Mouse (Mus musculus) lung, adult 18-20 months (tissue): Measurements from ENCODE around the gene Rarb.

ENCODE experiments used
- DNase-seq, 2 experiments: peaks; one replicate each; pipeline ENCODE4 v3.0.0; 2022; ENCODE audit warnings: mixed read lengths in 2 of 2

The Rarb gene

DNA sequence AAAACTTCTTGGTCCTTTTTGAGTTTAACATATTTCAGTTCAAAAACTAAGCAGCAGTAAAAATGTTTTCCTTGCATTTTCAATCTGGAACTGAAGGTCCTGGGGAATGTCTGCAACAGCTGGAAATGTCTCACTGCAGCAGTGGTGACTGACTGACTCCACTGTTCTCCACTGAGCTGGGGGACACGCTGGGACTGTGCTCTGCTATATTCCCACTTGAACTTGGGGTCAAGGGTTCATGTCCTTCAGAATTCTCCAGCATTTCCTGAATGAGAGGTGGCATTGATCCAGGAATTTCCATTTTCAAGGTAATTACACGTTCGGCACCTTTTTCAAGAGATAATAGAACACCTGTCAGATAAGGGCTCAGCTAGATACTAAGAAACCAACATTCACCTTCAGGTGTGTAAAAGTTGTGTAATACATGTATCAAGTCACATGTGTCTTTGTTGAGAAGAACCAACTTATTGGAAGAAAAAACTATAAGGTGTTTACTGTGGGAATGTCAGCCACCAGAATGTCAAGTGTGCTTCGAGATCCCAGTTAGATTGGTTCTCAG lies 386.9 kb downstream of the Rarb start:
- DNase-seq, result no peak

GRCm38 (mm10) chr14:16427569-16427968 lies 391.4 kb downstream of the Rarb start:
- DNase-seq, result no peak

- no peak for DNase-seq
Measured at GRCm38 (mm10) chr14:16414163-16414562, 404.8 kb downstream of the Rarb start.

DNA sequence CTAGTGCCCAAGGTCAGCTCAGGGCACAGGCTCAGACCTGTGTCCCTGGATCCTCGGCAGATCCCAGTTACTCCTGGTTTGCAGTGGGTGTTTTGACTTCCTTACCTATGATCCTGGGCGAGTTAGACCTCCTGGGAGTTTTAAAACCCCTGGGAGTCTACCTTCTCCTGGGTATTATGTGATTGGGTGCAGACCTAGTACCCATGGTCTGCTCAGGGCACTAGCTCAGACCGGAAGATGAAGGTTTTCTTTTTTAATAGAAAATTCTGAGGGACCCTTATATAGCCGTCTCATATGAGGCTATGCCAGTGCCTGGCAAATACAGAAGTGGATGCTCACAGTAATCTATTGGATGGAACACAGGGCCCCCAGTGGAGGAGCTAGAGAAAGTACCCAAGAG lies 413.8 kb downstream of the Rarb start:
- DNase-seq, result no peak

DNA sequence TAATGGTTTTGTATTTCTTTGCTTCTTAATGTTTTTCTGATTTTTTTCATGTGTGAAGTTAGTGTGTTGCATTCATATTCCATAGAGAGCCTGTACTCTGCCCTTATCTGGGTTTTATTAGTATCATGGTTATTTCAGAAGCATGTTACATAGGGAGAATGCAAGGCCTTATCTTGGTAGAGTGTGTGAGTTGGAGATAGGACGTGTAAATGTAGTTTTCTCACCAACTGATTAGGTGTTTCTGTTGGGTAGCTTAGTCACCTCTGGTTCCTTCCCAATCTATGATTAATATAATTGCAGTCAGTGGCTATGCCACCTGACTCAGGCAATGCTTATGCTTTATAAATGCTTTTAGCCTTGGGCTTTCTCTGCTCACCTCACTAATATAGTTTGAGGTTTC lies 434.2 kb downstream of the Rarb start:
- no peak for DNase-seq
